Mouse (Mus musculus) cerebellum, adult 11-12 months (tissue): ENCODE measurements around the gene Iqgap1.

Experiments
- DNase-seq: peaks from one replicate; pipeline ENCODE4 v3.0.0; 2022

Iqgap1 gene

DNA sequence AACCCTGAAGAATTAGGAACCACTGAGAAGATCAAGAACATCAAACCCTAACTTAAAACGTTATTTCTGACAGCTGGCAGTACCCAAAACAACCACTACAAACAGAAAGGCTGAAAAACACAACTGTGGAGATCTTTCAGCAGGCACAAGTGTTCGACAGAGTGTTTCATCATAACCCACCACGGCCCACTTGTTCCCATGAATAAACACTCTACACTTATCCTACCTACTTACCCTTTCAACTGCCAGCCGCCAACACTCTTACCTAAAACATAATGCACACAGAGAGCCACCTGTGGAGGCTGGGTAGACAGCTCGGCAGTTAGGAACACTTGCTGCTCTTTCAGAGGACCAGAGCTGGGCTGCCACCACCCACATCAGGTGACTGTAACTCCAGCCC is 26.5 kb downstream of the Iqgap1 start:
- no peak for DNase-seq

DNA sequence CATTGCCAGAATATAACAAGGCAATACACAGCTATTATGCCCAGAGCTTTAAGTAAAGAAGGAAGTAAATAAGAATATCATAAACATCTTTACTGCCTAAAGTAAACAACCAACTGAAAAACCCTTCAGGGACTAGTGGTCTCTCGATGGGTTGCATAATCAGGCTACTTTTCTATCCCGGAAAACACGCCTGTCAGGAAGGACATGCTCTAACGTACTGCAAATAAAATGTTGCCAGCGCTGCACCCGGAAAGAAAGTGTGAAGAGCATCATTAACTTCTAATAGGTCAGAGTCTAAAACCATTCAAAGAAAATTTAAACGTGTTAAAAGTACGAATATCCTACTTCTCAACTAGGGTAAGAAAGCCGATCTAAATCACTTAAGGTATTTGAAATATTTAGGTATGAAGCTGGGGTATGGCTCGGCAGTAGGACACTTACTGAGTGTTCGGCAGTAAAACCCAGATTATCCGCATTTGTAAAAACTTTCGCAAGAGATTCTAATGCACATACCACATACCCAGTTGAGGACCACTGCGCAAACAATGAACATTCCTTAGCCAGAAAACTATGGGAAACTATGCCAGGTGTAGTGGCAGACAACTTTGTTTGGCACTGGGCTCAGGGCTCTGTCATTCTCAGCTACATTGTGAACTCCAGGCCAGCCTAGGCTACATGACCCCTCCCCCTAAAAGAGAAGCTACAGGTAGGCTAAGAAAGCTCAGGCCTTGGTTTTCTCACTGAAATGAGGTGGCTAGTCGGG is 28.8 kb downstream of the Iqgap1 start:
- no peak for DNase-seq

DNA sequence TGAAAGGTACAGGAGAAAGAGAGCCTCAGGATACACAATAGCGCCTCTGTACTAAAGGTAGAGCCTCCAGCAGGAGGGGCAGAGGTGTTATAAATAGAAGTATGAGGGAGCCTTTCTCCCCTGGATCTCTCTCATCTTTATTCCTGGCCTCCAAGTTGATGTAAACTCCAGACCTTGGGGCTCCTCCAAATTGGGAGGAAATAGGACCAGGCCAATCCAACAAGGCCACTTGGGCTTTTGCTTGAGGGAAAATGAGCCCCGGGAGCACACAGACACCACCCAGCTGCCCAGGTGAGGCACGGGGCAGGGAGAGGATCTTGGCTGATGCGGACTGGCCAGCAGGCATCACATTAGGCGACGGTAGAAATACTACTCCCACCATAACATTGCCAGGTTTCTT is 29.5 kb downstream of the Iqgap1 start:
- no peak for DNase-seq

DNA sequence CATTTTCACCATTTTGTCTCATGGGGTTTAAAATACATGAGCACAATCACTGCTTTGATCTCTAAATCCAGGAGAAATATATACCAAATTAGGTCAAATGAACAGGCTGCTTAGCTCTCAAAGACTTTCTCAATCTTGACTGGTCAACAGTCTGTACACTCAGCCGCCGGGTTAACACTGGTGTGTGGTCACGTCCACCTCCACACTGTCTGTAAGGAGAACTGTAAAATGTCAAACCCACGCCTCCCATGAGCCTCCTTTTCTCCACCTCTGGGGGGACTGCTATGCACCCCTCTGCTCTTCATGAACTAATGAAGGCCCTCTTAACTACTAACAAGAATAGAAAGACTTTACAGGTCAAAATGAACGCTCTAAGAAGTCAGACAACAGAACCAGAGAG is 36.2 kb downstream of the Iqgap1 start:
- DNase-seq: no peak

DNA sequence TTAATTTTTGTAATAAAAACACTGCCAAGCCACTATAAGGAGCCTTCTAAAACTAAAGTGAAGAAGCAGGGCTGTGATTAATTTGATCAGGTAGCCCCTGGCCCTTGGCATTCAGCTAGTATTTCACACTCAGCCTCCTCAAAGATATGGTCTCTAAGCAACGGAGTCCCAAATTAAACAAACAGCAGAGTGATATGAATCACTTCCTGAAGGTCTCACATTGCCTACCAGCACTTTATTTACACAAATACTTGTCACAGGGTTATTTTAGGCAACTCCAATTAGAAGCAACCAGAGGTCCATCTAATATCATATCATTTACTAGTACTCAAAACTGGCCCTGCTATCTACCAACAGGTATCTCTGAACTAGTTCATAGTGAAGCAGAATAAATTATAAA is 36.7 kb downstream of the Iqgap1 start:
- no peak for DNase-seq

DNA sequence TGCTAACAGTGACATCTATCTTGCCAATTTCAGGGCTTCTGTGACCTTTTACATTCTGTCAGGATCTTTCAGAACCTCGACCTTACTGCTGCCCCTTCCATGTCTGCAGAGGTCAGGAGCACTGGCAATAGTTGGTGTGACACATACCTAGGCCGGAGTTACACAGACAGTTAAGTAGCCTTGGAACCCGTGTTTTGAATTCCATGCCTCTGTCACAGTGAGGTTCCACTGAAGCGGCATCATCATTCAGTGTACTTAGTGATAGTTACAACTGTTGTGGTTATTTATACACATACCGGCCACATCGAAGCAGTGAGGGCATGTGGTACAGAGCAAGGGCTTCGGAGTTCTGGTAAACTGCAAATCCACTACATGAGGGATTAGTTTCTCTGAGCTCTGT is 37.8 kb downstream of the Iqgap1 start:
- no peak for DNase-seq

DNA sequence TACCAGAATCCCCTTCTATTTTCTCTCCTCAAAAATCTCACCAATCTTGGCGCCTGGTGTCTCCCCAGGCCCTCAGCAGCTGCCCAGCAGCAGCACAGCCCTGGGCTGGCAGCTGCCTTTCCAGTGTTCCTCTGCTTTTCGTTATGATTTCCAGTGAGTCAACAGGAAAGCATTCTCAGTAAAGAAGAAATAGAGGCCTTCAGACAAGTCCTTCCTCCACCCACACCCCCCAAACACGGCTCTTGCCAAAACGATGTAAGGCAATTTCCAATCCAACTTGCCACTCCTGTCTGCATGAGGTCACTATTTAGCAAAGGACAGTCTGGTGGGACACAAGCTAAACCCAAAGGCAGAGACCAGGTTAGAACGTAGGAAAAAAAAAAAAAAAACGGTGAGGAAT is 39.0 kb downstream of the Iqgap1 start:
- no peak for DNase-seq

DNA sequence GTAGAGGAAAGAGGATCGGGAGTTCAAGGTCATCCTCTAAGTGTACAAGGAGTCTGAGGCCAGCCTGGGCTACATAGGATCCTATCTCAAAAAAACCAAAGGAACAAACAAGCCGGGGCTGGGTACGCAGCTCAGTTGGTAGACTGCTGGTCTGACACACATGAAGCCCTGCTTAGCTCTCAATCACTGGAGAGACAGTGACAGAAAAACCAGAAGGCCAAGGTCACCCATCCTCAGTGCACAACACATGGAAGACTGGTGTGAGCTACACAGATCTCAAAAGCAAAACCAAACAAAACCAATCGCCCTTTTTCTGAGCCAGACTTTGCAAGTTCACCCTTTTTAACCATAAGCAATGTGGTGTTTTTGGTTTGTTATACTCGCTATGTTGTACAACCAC is 41.9 kb downstream of the Iqgap1 start:
- DNase-seq: no peak

DNA sequence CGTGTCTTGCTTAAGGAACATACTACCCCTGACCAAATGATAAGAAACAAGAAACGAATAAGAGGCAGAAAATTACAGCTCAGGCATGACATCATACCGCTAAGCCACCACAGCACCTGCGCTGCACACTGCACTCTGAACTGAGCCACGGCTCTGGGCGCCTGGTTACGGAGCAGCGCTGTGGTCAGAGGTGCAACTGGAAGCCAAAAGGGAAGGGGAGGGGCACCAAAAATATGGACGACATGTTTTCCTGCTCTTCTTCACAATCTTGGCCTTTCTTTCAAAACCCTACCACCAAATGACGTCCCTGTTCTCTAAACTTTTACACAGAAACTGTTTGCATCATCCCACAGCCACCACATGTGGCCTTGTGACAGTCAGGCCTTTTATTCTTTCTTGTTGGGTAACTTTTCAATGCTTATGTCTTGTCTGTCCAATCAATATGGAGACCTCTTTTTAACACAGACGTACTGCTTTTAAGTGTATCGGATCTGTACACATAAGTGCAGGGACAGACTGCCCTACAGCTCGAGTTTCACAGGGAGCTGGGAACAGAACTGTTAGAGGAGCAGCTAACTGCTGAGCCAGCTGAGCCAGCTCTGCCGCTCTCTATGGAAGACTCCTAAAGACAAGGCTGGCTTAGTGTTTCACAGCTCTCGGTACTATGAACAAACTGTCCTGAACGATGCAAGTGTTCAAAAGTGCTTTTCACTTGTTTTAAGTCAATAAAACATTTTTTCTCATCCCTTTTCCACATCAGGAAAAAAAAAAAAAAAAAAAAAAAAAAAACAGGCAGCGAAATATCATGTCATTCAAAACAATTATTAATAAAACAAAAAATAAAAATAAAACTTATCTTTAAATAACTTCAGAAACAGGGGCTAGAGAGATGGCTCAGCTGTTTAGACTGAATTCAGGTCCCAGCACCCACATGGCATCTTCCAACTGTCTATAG is 43.3 kb downstream of the Iqgap1 start:
- no peak for DNase-seq

DNA sequence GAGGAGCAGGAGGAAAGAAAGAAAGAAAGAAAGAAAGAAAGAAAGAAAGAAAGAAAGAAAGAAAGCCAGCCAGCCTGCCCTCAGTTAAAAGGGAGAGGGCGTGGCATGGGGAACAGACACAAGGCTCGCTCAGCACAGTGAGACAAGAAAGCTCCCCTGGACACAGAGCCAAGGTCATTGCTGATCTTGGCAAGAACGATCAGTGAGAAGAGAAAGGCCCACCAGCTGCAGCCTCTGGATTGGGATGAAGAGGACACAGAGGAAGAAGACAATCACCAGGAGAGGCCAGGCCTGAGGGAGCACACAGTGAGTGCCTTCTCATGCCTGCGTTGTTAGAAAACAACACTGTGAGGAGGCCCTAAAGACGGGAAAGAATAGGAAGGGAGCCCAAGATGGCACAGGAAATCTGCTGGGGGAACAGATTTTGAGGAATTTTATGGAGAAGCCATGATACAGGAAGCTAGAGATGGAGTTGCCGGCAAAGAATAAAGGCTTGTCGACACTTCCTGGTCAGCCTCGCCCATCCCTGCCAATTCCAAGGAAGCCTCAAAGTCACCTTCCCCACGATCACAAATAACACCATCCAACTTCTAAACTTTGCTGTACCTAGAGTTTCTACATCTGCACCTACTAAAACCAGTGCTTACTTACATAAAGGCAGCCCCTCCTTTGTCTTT is 44.2 kb downstream of the Iqgap1 start:
- no peak for DNase-seq

DNA sequence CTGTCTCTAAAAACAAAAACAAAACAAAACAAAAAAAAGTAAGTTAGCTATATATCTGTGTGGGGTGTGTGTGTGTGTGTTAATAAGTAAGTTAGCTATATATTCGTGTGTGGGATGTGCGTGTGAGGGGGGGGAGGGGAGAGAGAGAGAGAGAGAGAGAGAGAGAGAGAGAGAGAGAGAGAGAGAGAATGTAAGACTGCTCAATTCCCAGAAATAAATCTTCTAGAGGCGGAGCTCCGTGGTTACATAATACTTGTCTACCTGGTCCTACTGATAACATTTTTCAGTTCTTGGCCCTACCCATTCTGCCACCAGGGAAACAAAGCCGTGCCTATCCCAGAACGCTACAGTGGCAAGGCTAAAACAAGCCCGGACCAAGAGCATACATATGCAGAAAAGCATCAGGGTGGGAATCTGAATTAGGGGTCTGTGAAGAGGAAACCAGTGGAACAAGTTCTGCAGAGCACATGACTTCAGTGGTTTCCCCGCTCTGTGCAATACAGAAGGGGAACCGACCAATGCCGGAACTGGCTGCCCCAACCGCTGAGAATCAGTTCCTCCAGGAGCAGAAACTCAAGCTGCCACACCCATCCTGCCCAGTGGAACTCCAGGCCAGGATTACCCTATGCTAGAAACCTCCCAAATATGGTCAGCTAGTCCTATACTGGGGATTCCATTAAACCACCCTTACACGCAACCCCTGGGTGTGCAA is 46.7 kb downstream of the Iqgap1 start:
- no peak for DNase-seq

DNA sequence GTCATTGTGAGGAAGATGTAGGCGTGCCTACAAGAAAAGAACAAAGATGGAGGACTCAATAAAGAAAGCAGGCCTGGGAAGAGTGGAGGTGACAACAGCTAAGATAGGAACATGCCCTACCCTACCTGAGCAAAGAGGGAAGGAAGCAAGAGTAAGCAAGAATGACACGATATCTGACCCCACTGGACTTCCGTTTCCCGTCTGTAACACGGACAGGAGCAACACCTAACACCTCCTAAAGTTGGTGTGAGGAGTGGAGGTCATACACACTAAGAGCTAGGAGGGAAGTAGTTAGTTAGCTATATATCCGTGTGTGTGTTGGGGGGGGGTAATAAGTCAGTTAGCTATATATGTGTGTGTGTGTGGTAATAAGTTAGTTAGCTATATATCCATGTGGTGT is 47.4 kb downstream of the Iqgap1 start:
- no peak for DNase-seq

DNA sequence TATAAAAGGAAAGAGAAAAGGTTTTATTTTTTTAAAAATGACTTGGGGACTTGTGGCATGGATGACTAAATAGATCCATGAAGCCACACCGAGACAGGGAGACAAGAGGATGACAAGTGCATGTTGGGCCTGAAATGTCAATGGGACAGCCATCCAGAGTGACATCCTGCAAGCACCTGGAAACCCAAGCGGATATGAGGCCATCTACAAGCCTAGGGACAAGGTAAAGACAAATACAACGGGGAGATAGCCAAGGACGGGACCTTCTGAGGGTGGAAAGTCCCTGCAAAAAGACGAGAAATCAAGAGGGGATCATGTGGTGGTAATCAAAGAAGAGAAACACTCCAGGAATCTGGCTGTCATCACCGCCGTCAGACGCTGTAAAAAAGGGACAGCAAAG is 48.6 kb downstream of the Iqgap1 start:
- DNase-seq: no peak

DNA sequence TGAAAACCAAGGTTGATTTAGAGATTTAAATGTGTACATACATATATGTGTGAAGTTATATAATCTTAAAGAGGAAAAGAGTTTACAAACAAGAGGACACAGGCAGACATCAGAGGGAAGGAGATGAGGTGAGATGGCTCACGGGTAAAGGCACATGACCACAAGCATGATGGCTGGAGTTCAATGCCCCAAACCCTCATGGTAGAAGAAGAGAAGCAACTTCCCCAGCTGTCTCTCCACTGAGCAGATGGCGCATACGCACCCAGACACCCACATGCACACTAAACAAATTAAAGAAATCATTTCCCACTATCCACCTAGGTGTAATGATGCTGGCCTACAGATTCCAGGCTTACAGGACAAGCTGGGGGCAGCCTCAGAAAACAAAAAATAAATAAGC is 49.7 kb downstream of the Iqgap1 start:
- no peak for DNase-seq

DNA sequence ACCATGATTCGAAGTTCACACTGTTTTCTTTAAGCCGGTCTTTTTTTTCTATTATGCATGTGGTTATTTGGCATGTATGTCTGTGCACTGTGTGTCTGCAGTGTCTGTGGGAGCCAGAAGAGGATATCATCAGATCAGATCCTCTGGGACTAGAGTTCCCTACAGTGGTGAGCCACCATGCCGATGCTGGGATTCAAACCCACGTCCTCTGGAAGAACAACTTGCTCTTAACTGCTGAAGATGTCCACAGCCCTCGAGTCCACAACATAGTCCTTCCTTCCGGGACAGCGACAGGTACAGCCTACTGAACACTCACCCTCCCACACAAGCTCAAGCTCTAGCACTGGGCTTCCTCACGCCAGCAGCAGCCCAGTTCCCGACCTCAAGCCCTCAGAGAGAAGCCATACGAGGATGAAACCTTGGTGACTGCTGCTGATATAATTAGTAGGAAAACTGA is 50.3 kb downstream of the Iqgap1 start:
- DNase-seq: no peak

DNA sequence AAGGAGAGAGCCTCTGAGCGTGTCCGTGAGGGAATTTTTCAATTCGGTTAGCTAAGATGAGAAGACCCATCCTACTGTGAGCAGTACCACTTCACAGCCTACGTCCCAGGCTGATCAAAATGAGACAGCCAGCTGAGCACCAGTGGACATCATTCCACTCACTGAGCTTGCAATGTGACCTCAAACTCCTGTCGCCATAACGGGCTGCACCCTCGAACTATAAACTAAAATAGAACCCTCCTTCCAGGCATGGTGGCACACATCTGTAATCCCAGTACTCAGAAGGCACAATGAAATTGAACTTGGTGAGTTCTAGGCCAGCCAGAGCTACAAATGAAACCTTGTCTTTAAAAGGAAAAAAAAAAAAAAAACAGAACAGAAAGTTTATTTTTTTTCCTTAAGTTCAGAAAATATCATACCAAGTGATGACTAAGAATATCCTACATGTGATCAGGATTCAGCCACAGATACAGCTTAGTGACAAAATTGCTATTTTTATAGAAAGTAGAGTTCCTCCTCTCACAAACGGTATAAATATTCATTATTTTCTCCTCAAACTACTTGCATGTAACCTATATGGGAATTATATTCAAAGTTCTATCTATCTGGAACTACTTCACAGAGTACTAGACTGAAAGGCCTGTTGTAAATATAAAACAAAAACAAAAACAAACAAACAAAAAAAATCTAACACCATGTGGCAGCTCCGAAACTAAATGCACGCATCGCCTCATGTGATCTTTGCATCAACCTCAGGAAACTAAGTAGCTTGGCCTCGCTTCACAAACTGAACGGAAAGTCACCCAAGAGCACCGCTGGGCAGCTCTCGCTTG is 50.9 kb downstream of the Iqgap1 start:
- no peak for DNase-seq

DNA sequence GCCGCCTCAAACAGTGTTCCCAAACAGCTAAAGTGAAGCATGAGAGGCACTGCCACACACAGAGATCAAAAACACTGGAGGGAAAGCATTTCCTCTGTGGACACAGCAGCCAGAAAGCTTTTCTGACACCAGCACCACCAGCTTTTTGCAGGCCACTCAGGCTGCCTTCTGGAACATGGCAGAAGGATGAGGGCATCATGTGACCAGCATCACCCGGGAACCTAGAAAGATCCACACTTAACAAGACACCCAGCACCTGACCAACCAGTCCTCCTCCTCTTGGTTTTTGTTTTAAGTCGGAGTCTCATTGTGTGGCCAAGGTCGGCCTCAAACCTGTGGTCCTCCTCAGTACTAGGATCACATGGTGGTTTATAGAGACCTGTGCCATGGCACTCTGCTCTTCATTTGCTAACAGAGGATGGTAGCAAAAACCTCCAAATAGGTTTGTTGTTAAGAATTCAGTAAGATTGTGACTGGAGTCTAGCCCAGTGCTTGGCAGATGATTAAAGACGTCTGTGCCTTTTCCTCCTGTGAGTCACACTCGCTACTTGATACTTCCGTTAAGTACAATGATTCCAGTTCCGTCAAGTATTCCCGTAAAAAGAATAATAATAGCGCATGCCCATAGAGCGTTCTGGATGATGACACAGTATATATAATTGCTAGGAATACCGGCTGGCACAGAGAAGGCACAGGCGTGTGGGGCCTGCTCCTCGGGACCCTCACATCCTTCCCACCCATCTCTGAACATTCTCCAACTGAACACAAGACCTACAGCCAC is 51.8 kb downstream of the Iqgap1 start:
- no peak for DNase-seq

DNA sequence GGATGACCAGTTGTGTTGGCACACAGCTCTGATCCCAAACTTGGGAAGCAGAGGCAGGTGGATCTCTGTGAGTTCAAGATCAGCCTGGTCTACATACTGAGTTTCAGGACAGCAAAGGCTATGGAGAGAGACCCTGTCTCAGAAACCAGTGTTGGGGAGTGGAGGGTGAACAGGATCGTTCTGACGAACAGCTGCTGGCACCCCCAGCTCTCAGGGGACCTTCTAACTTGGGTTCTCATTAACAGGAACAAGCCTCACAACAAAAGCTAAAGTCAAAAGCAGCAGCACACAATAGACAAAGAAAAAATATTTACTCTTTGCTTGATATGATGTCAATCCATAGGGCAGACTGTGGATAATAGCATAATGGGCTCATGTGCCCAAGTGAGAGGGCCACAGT is 55.3 kb downstream of the Iqgap1 start:
- no peak for DNase-seq

DNA sequence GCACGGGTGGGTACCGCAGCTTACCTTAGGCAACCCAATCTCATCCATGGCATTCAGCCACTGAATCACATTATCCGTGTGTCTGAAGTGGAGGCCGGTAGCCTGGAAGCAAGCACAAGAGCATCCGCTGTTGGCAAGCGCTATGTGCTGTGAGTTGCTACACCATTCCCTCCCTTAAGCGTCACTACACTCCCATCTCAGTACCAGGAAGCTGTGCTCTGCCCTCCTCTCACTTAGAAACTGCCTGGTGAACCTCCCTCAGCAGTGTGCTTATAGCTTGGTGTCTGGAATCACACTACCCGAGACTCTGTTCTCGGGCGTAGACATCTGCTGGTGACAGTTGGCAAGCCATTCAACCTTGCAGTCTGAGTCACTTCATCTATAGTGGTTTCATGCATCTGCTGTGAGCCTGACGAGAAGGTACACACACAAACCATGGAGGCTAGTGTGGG is 58.9 kb downstream of the Iqgap1 start:
- peak; percentile 34 for DNase-seq

DNA sequence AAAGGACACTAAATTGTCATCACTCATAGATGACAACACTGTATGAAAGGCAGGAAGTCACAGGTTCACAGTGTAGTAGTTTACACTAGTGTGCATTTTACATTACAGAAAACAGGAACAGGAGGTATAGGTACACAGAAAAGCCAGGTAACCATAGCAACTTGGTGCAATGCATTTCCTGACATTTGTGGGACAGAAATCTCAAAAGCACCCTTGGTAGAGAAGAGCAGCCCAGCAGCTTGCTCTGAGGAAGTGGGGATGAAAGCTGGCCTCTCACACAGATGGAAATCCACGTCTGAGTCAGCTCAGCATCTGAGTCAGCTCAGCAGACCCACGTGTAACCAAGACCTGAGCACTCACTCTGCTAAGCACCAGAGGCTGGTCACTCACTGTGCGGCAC is 59.7 kb downstream of the Iqgap1 start:
- DNase-seq: no peak

DNA sequence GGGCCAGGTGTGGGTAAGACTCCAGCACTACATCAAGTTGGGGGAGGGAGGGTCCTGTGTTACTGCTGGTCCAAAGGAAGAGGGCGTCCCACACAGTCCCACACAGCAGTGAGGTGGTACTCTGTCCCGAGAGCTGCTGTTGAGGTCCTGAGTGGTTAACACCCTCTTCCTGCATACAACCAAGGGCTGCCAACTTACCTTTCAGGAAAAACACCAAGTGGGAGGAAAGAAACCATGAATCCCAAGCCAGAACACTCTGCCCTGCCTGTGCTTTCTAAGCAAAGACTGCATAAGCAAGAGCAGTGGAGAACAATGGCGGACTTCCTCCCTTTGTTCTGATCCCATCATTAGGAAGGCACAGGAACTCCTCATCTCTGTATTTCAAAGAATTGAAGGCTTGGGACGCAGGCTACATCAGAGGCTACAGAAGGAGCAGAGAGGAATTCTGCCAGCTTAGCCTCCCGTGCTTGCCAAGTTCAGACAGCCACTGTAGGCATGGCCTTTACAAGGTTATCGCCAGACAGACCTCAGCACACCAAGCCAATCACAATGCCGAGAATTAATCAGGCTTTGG is 61.8 kb downstream of the Iqgap1 start:
- peak; percentile 82 for DNase-seq
